Mouse (Mus musculus): ENCODE data around the gene Epb41l2.

DNA sequence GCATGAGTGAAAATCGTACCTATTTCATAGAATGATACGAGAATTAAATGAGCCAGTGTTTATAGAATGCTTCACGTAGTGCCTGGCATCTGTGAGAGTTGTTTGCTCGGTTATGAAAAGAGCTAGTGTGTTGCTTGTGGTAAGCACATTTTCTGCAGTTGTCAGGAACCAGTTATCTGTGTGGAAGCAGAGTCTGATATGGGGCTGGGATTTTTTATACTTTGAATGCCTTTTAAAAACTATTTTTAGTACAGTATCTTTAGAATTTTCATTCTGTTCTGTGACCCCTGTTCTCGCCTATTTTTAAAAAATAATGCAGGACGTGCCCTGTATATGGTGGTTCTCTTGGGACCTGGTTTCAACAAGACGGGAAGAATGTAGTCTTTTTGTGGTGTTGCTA, 6.1 kb downstream of the Epb41l2 start:
- TF ChIP-seq CTCF (IDR thresholded peaks at IDR 0.05; ENCODE audit: extremely low read depth, insufficient read depth, low read length) (no peak), POLR2A (IDR thresholded peaks at IDR 0.05; ENCODE audit: extremely low read depth, insufficient read depth, low read length) (no peak)
